Mouse (Mus musculus) limb, embryonic 15.5 days (tissue): ENCODE measurements at regions not wholly inside any gene's neighbourhood (a gene's known extent, or its start where the extent isn't known, plus 50 kb on each side); places are given as distances from the start of the nearest gene placed in this dataset.

Experiments
- ATAC-seq: fragments of 200-750 bp; cut with Nextera tagmentation; 2 replicates; pipeline ENCODE4 v1.8.0; 2017; ENCODE audit warnings: low read depth, moderate TSS enrichment; ENCODE audit not compliant: insufficient number of reproducible peaks, low FRiP score, low TSS enrichment
- H3K27ac ChIP-seq: fragments of 300-500 bp; sonication (generic); 2 replicates; pipeline ENCODE4 v1.5.1; 2015; ENCODE audit warnings: moderate library complexity, mild to moderate bottlenecking, inconsistent platforms
- H3K27me3 ChIP-seq: fragments of 300-500 bp; sonication (generic); 2 replicates; pipeline ENCODE4 v1.6.1; 2015; ENCODE audit warnings: inconsistent platforms
- H3K36me3 ChIP-seq: fragments of 300-500 bp; sonication (generic); 2 replicates; pipeline ENCODE4 v1.6.1; 2015; ENCODE audit warnings: inconsistent platforms
- H3K4me1 ChIP-seq: fragments of 300-500 bp; sonication (generic); 2 replicates; pipeline ENCODE4 v1.6.1; 2015; ENCODE audit warnings: inconsistent platforms
- H3K4me2 ChIP-seq: fragments of 300-500 bp; sonication (generic); 2 replicates; pipeline ENCODE4 v1.6.1; 2015; ENCODE audit warnings: mild to moderate bottlenecking, inconsistent platforms
- H3K4me3 ChIP-seq: fragments of 300-500 bp; sonication (generic); 2 replicates; pipeline ENCODE4 v1.5.1; 2015; ENCODE audit warnings: mild to moderate bottlenecking, inconsistent platforms
- H3K9ac ChIP-seq: fragments of 300-500 bp; sonication (generic); 2 replicates; pipeline ENCODE4 v1.6.1; 2015; ENCODE audit warnings: inconsistent platforms
- H3K9me3 ChIP-seq: fragments of 300-500 bp; sonication (generic); 2 replicates; pipeline ENCODE4 v1.6.1; 2016; ENCODE audit warnings: inconsistent platforms
- WGBS: fragments of 180-500 bp; shearing (Covaris S2); methylation state at CpG from one replicate; pipeline ENCODE4 v1.1.7; 2015; 5-methylcytosine and 5-hydroxymethylcytosine counted together

- peaks cover 21% of the 10 kb centered on the region for H3K4me1 ChIP-seq
- H3K27ac ChIP-seq = no peak overlapping the region
- whole genome bisulfite sequencing = 31% methylated on average over 17 of the region's 17 CpGs
Observed at GRCm38 (mm10) chr4:9010381-9011128, 771.7 kb upstream of the Car8 start.

GRCm38 (mm10) chr4:9009656-9010055 lies 770.8 kb upstream of the Car8 start:
- no peak for ATAC-seq

More at GRCm38 (mm10) chr4:9010381-9011128, 771.7 kb upstream of the Car8 start:
- Histone ChIP-seq H3K9me3 (no peaks in the 10 kb centered on the region), H3K9ac (no peak overlapping the region), H3K27me3 (peaks cover 27% of the 10 kb centered on the region), H3K4me2 (no peak overlapping the region), H3K4me3 (no peak overlapping the region), H3K36me3 (no peaks in the 10 kb centered on the region)
- no peak for ATAC-seq

GRCm38 (mm10) chr4:9005938-9006626 lies 767.2 kb upstream of the Car8 start:
- Histone ChIP-seq H3K9me3 (no peaks in the 10 kb centered on the region), H3K9ac (no peak overlapping the region), H3K4me3 (no peak overlapping the region), H3K4me2 (no peak overlapping the region), H3K36me3 (no peaks in the 10 kb centered on the region), H3K27ac (no peak overlapping the region), H3K4me1 (peaks cover 14% of the 10 kb centered on the region), H3K27me3 (no peaks in the 10 kb centered on the region)
- WGBS = 31% methylated on average over 8 of the region's 8 CpGs
- ATAC-seq = no peak

More at GRCm38 (mm10) chr4:9009656-9010055, 770.8 kb upstream of the Car8 start:
- WGBS = 36% methylated on average over 4 of the region's 4 CpGs
- no peak overlapping the region for H3K27ac ChIP-seq
- H3K4me2 ChIP-seq = no peak overlapping the region
- no peaks in the 10 kb centered on the region for H3K36me3 ChIP-seq
- peaks cover 19% of the 10 kb centered on the region; the same call in 1 of the 2 replicates for H3K27me3 ChIP-seq
- no peak overlapping the region for H3K9ac ChIP-seq
- peaks cover 15% of the 10 kb centered on the region for H3K4me1 ChIP-seq
- H3K4me3 ChIP-seq = no peak overlapping the region
- no peaks in the 10 kb centered on the region for H3K9me3 ChIP-seq

- Histone ChIP-seq H3K27ac (no peak overlapping the region), H3K27me3 (no peaks in the 10 kb centered on the region), H3K9ac (no peak overlapping the region), H3K4me2 (no peak overlapping the region), H3K9me3 (no peaks in the 10 kb centered on the region), H3K4me3 (no peak overlapping the region), H3K4me1 (no peaks in the 10 kb centered on the region), H3K36me3 (no peaks in the 10 kb centered on the region)
- no peak for ATAC-seq
- whole genome bisulfite sequencing = 69% methylated on average over 1 of the region's 1 CpGs
Observed at GRCm38 (mm10) chr4:9003891-9004290, 765.0 kb upstream of the Car8 start.

- Histone ChIP-seq H3K4me1 (no peaks in the 10 kb centered on the region), H3K4me2 (no peak overlapping the region), H3K27me3 (no peaks in the 10 kb centered on the region), H3K9ac (no peak overlapping the region), H3K9me3 (no peaks in the 10 kb centered on the region), H3K27ac (no peak overlapping the region), H3K4me3 (no peak overlapping the region), H3K36me3 (no peaks in the 10 kb centered on the region)
- 70% methylated on average over 6 of the region's 6 CpGs for WGBS
- ATAC-seq = no peak
Observed at GRCm38 (mm10) chr4:9002380-9002779, 763.5 kb upstream of the Car8 start.

- Histone ChIP-seq H3K9me3 (no peaks in the 10 kb centered on the region), H3K36me3 (no peaks in the 10 kb centered on the region), H3K9ac (no peak overlapping the region), H3K27me3 (peaks cover 12% of the 10 kb centered on the region), H3K4me3 (no peak overlapping the region), H3K4me2 (no peak overlapping the region), H3K4me1 (no peaks in the 10 kb centered on the region), H3K27ac (no peak overlapping the region)
- ATAC-seq = no peak
- WGBS = 79% methylated on average over 4 of the region's 4 CpGs
Observed at GRCm38 (mm10) chr4:8998606-8999005, 759.8 kb upstream of the Car8 start.

- Histone ChIP-seq H3K9ac (no peak overlapping the region), H3K36me3 (no peaks in the 10 kb centered on the region), H3K4me2 (no peak overlapping the region), H3K4me3 (no peak overlapping the region), H3K27me3 (peaks cover 39% of the 10 kb centered on the region), H3K4me1 (peaks cover 4% of the 10 kb centered on the region; the same call in 1 of the 2 replicates), H3K27ac (no peak overlapping the region), H3K9me3 (no peaks in the 10 kb centered on the region)
- 66% methylated on average over 1 of the region's 1 CpGs for WGBS
- no peak for ATAC-seq
Observed at GRCm38 (mm10) chr4:8992171-8992570, 753.3 kb upstream of the Car8 start.

GRCm38 (mm10) chr4:8990551-8990950 lies 751.7 kb upstream of the Car8 start:
- Histone ChIP-seq H3K27me3 (peaks cover 30% of the 10 kb centered on the region), H3K27ac (no peak overlapping the region), H3K9me3 (no peaks in the 10 kb centered on the region), H3K36me3 (no peaks in the 10 kb centered on the region), H3K4me1 (peaks cover 4% of the 10 kb centered on the region; the same call in 1 of the 2 replicates), H3K9ac (no peak overlapping the region), H3K4me3 (no peak overlapping the region), H3K4me2 (no peak overlapping the region)
- ATAC-seq = no peak
- 71% methylated on average over 5 of the region's 5 CpGs for WGBS

- ATAC-seq = no peak
- peaks cover 29% of the 10 kb centered on the region for H3K27me3 ChIP-seq
- no peak overlapping the region for H3K27ac ChIP-seq
- H3K9ac ChIP-seq = no peak overlapping the region
- H3K4me3 ChIP-seq = no peak overlapping the region
- WGBS = 74% methylated on average over 6 of the region's 6 CpGs
- peaks cover 4% of the 10 kb centered on the region; the same call in 1 of the 2 replicates for H3K4me1 ChIP-seq
- no peaks in the 10 kb centered on the region for H3K9me3 ChIP-seq
- H3K36me3 ChIP-seq = no peaks in the 10 kb centered on the region
- no peak overlapping the region for H3K4me2 ChIP-seq
Observed at GRCm38 (mm10) chr4:8989614-8990013, 750.8 kb upstream of the Car8 start.

GRCm38 (mm10) chr4:8989110-8989509 lies 750.3 kb upstream of the Car8 start:
- no peak overlapping the region for H3K9ac ChIP-seq
- peaks cover 29% of the 10 kb centered on the region for H3K27me3 ChIP-seq
- H3K9me3 ChIP-seq = no peaks in the 10 kb centered on the region
- H3K4me3 ChIP-seq = no peak overlapping the region
- H3K4me1 ChIP-seq = peaks cover 4% of the 10 kb centered on the region; the same call in 1 of the 2 replicates
- no peaks in the 10 kb centered on the region for H3K36me3 ChIP-seq
- WGBS = 86% methylated on average over 4 of the region's 4 CpGs
- H3K4me2 ChIP-seq = no peak overlapping the region
- no peak overlapping the region for H3K27ac ChIP-seq
- ATAC-seq = no peak

- Histone ChIP-seq H3K27me3 (peaks cover 29% of the 10 kb centered on the region), H3K36me3 (no peaks in the 10 kb centered on the region), H3K9ac (no peak overlapping the region), H3K27ac (no peak overlapping the region), H3K4me2 (no peak overlapping the region), H3K4me3 (no peak overlapping the region), H3K9me3 (no peaks in the 10 kb centered on the region), H3K4me1 (peaks cover 4% of the 10 kb centered on the region; the same call in 1 of the 2 replicates)
- ATAC-seq = no peak
- WGBS = 40% methylated on average over 8 of the region's 8 CpGs
Observed at GRCm38 (mm10) chr4:8988345-8988733, 749.5 kb upstream of the Car8 start.
